ENCODE assay signal across 8 mouse cellular contexts in genomic region chr1:176996630-176997201, GRCm38 (mm10).
DNase-seq lines count a peak whose midpoint lies in the region; ATAC-seq lines count a peak whose summit lies in the region.

No protein-coding gene starts in this region.

- peak overlapping the region; percentile 21 for H3K4me3 ChIP-seq in erythroblast, embryonic 14.5 days (replicated peaks)
- no peak overlapping the region for H3K4me3 ChIP-seq in embryonic facial prominence, embryonic 13.5 days
- H3K4me3 ChIP-seq in hindbrain, embryonic 10.5 days, result peak overlapping the region; percentile 46
- H3K4me3 ChIP-seq in lung, embryonic 16.5 days (ENCODE audit: low read length), result no peak overlapping the region

- peak overlapping the region; percentile 29; the same call in 1 of the 2 replicates for H3K27ac ChIP-seq in embryonic facial prominence, embryonic 13.5 days
- peak overlapping the region; percentile 96 for H3K27ac ChIP-seq in hindbrain, embryonic 10.5 days
- H3K27ac ChIP-seq in lung, embryonic 16.5 days (ENCODE audit: low read length), result no peak overlapping the region

- no peak overlapping the region for H3K9ac ChIP-seq in embryonic facial prominence, embryonic 13.5 days
- H3K9ac ChIP-seq in lung, embryonic 16.5 days (ENCODE audit: low read length), result no peak overlapping the region

- no peaks in the 10 kb centered on the region for H3K27me3 ChIP-seq in erythroblast, embryonic 14.5 days (ENCODE audit: control insufficient read depth)
- H3K27me3 ChIP-seq in embryonic facial prominence, embryonic 13.5 days, result peaks cover 9% of the 10 kb centered on the region
- H3K27me3 ChIP-seq in hindbrain, embryonic 10.5 days (ENCODE audit: insufficient read depth, poor library complexity, severe bottlenecking), result no peaks in the 10 kb centered on the region
- no peaks in the 10 kb centered on the region for H3K27me3 ChIP-seq in lung, embryonic 16.5 days (ENCODE audit: control insufficient read depth, insufficient read depth, low read depth, low read length)

- H3K4me2 ChIP-seq in embryonic facial prominence, embryonic 13.5 days, result peak overlapping the region; percentile 42
- peak overlapping the region; percentile 19; the same call in 1 of the 2 replicates for H3K4me2 ChIP-seq in lung, embryonic 16.5 days (ENCODE audit: low read depth, low read length)

- 27% methylated on average over 16 of the region's 16 CpGs for WGBS in embryonic facial prominence, embryonic 13.5 days
- 37% methylated on average over 16 of the region's 16 CpGs for WGBS in hindbrain, embryonic 10.5 days
- WGBS in lung, embryonic 16.5 days, result 37% methylated on average over 16 of the region's 16 CpGs

- no peaks in the 10 kb centered on the region for H3K36me3 ChIP-seq in erythroblast, embryonic 14.5 days (ENCODE audit: control insufficient read depth)
- no peaks in the 10 kb centered on the region for H3K36me3 ChIP-seq in embryonic facial prominence, embryonic 13.5 days
- no peaks in the 10 kb centered on the region for H3K36me3 ChIP-seq in hindbrain, embryonic 10.5 days
- no peaks in the 10 kb centered on the region for H3K36me3 ChIP-seq in lung, embryonic 16.5 days (ENCODE audit: control insufficient read depth, insufficient read depth, low read length)

- H3K9me3 ChIP-seq in erythroblast, embryonic 14.5 days (ENCODE audit: control insufficient read depth, low read length), result no peaks in the 10 kb centered on the region
- H3K9me3 ChIP-seq in embryonic facial prominence, embryonic 13.5 days, result no peaks in the 10 kb centered on the region
- no peaks in the 10 kb centered on the region for H3K9me3 ChIP-seq in hindbrain, embryonic 10.5 days
- no peaks in the 10 kb centered on the region for H3K9me3 ChIP-seq in lung, embryonic 16.5 days (ENCODE audit: control insufficient read depth, low read length)

- no peak for ATAC-seq in erythroblast, adult 5-6 weeks (replicated peaks; ENCODE audit: low FRiP score, poor library complexity, severe bottlenecking)
- ATAC-seq in embryonic facial prominence, embryonic 13.5 days (ENCODE audit: insufficient number of reproducible peaks, insufficient read depth, low FRiP score, low TSS enrichment, low read depth), result no peak
- ATAC-seq in lung, embryonic 16.5 days (ENCODE audit: low read depth), result peak; percentile 50; the same call in 1 of the 2 replicates

- H3K4me1 ChIP-seq in erythroblast, embryonic 14.5 days (ENCODE audit: control insufficient read depth), result peaks cover 13% of the 10 kb centered on the region
- H3K4me1 ChIP-seq in embryonic facial prominence, embryonic 13.5 days, result peaks cover 71% of the 10 kb centered on the region
- peaks cover 91% of the 10 kb centered on the region for H3K4me1 ChIP-seq in hindbrain, embryonic 10.5 days (replicated peaks)
- H3K4me1 ChIP-seq in lung, embryonic 16.5 days (replicated peaks; ENCODE audit: control insufficient read depth, insufficient read depth, low read length), result peaks cover 5% of the 10 kb centered on the region

- peak; percentile 41 for DNase-seq in hindbrain, embryonic 10.5 days (ENCODE audit: low spot score)
- peak; percentile 56 to 85 for DNase-seq in layer of hippocampus, adult 18-20 months (ENCODE audit: low spot score in 2 of 2)
- peak; percentile 66 for DNase-seq in retina, embryonic 14.5 days (ENCODE audit: low spot score)
- DNase-seq in urinary bladder, postnatal 36 days (ENCODE audit: low spot score in 2 of 2), result no peak

Comparison
In these comparisons a context has a peak if more than half of its experiments do, and no peak if none do; other contexts are left out.
1. H3K4me3 ChIP-seq: peak in erythroblast, embryonic 14.5 days (single experiment) and hindbrain, embryonic 10.5 days (single experiment); none in embryonic facial prominence, embryonic 13.5 days (single experiment) and lung, embryonic 16.5 days (single experiment).
2. DNase-seq: peak in hindbrain, embryonic 10.5 days (single experiment), layer of hippocampus, adult 18-20 months (2 of 2) and retina, embryonic 14.5 days (single experiment); none in urinary bladder, postnatal 36 days (0 of 2).